Mouse (Mus musculus): ENCODE measurements around the gene Tmem169. TPM values are rescaled to one million over a fixed set of nuclear protein-coding genes. Genes with fewer than 3 reads are reported as not detected.
"Not testable (repeated sequence)": the region's sequence is repeated elsewhere in the genome, so short reads cannot be mapped to it uniquely, and the experiment has no call there.

Tmem169 gene
- 1.3 and 2.3 TPM in 2 replicates for total RNA-seq (2021)
- long read RNA-seq, experiment 1: 0 reads
- long read RNA-seq, experiment 2, partial matches to known transcripts: 0 of 1 reads
- long read RNA-seq, experiment 2, other reads (novel, unspliced or antisense): 0 of 1 reads

DNA sequence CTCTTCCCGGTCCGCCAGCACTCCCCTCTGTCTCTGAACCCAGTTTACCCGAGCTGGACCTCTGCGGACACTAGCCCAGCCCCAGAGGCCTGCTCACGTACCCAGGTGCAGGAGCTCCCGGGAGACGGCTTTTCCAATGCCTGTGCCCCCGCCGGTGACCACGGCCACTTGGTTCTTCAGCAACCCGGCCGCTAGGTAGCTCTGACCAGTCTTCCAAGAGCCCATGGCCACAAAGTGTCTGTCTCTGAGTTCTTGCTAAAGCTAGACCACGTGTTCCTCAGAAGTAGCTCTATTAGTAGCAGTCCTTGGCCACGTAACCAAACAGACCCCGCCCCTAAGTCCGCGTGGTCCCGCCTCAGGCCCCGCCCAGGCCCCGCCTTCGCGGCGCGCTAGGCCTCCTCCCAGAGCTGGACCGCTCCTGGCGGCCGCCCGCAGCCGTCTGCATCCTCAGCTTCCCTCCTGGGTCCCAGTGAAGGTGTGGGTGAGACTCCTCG is at the start of gene Tmem169, which contains the start of gene Pecr:
TSS of gene Tmem169 (plus strand) at position 378 of the 494 bp plus-strand sequence.
TSS of gene Pecr (minus strand) at position 323 of the 494 bp plus-strand sequence.
- peak; percentile 96 for DNase-seq

GRCm38 (mm10) chr1:72236363-72237006 is 47.7 kb upstream of the Tmem169 start:
- peak; percentile 87 for DNase-seq

DNA sequence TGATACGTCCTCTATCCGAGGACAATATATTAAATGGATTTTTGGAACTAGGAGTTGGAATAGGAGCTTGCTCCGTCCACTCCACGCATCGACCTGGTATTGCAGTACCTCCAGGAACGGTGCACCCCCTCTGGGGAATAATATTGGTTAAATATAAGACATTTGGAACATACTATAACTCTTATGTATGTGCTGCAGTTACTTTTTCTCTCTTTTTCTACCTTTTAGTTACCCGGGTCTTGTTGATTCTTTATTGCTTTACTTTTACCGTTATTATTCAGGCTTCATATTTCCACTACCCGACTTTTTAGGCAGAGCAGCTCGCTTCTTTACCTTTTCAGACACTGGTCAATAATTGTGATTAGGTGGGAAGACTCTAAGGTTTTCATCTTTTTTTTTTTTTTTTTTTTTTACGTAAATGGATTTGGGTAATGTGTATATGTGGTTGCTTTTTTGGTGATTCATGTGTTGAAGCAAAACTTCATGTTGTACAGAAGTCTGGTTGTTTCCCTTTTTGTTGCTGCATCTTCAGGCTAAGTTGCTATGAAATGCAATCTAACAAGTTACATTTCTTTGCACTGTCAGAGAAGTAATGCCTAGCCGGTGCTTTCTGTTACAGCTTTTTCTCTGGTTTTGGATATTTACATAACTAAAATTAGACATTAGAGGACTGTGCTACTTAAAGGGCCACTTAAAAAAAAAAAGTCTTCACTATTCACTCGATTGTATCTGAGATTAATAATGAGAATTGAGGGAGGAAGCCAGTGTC is 47.0 kb upstream of the Tmem169 start:
- peak; percentile 61 for DNase-seq

- DNase-seq: no peak
Observed at GRCm38 (mm10) chr1:72238016-72238580, 46.1 kb upstream of the Tmem169 start.

- not testable (repeated sequence) for DNase-seq
Observed at GRCm38 (mm10) chr1:72239113-72239512, 45.1 kb upstream of the Tmem169 start.

DNA sequence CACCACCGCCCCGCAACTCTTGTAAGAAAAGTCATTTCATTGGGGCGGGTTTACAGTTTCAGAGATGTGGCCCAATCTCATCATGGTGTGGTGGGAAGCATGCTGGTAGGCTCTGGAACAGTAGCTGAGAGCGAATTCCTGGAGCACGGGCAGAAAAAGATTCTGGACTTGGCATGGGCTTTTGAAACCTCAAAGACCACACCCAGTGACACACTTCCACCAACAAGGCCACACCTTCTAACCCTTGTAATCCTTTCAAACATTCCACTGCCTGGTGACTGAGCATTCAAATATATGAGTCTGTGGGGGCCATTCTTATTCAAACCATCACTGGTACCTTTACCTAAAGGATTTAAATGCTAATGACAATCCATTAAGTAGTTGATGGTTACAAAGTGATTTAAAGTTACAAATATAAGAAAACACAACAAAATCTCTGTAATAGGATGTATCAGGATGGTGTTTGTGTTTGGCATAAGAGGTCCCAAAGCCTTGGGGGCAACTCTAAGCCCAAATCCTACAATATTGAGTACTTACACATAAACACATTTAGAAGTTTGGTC is 41.5 kb upstream of the Tmem169 start:
- DNase-seq: no peak

DNA sequence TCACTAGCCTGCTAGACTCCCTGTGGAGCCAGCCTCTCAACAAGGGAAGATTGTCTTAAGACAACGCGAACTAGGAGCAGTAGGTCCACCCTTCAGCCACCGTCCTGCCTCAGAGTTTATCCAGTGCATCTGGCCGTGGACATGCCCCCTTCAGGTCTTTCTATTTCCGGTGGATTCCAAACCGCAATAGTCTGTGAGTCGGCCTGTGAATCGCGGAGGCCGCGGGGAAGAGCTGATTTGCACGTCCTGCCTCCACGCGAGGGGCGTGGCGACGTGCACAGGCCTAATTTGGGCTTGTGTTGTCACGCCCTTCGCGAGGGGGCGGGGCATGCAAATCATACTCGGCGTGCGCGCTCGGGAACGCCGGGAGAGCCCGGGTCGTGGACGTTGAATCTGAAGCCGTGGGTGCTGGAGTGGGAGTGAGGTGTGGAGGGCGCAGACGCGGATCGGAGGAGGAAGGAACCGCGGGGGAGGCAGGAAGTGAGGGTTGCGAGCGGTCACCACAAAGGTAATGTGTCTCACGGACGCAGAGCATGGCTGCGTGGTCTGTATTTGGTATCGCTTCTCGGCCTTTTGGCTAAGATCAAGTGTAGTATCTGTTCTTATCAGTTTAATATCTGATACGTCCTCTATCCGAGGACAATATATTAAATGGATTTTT is 40.4 kb upstream of the Tmem169 start:
- peak; percentile 98 for DNase-seq

GRCm38 (mm10) chr1:72244317-72245036 is 39.7 kb upstream of the Tmem169 start:
- DNase-seq: peak; percentile 46

- DNase-seq: not testable (repeated sequence)
Observed at GRCm38 (mm10) chr1:72248226-72248737, 35.9 kb upstream of the Tmem169 start.

DNA sequence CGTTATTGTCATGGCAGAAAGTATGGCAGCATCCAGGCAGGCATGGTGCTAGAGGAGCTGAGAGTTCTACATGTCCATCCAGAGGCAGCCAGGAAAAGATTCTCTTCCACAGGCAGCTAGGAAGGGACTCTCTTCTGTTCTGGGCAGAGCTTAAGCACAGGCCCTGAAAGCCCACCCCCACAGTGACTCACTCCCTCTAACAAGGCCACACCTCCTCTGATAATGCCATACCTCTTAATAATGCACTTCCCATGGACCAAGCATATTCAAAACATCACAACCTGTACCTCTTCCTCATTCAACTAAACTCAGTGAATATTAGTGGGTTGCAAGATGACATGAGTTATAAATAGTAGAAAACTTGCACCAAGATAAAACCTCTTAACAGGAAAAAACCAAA is 32.4 kb upstream of the Tmem169 start:
- DNase-seq: no peak

GRCm38 (mm10) chr1:72253881-72254491 is 30.2 kb upstream of the Tmem169 start:
- peak; percentile 18 for DNase-seq

DNA sequence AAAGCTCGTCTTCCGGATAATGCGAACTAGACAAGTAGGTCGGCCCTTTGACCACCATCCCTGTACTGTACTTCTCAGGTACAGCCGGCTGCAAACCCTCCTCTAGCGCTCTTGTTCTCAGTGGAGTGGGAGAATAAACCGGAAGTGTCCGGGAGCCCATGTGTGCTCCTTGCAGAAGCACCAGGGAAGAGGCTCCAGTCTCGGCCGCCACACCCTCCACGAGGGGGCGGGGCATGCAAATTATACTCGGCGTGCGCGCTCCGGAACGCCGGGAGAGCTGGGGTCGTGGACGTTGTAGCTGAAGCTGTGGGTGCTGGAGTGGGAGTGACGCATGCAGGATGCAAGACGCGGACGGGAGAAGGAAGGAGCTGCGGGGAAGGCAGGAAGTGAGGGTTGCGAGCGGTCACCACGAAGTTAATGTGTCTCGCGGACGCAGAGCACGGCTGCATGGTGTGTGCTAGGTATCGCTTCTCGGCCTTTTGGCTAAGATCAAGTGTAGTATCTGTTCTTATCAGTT is 29.6 kb upstream of the Tmem169 start:
- DNase-seq: peak; percentile 96

- DNase-seq: peak; percentile 69
Observed at GRCm38 (mm10) chr1:72255062-72255853, 28.9 kb upstream of the Tmem169 start.

GRCm38 (mm10) chr1:72255854-72256175 is 28.4 kb upstream of the Tmem169 start:
- DNase-seq: no peak

DNA sequence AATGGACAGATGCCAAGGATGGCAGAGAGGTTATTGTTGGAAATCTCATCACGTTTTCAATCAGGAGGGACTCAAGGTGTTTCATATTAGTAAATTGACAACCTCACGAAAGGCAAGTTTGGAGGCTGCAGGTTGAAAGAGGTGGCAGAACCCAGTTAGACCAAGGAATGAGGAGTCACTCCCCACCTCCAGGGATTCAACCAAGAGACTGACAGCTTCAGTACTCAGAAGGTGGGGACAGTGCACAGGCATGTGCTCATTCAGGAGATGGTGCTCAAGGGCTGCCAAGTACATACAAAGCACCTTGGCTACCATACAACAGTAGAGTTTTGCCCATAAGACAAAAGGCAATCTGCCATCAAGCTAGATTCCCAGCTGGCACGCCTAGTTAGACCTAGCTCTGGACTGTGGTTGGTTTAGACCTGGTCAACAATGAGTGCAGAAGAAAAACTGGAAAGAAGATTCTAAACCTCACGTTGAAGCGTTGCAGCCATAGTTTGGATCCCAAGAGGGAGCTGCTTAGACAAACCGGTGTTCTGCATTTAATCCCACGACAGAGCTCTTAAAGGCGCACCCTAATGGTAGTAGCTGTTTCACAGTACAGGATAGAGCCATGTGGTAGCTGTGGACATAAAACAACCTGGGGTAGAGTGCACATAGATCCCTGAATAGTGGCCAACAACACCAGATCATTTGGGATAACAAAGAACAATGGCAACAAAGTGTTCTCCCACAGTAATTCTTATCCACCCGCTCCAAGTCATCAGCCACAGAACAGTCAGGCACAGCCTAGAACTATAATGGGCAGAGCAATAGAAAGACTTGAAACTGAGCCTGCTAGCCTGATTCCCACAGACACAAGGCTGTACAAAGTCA is 27.6 kb upstream of the Tmem169 start:
- DNase-seq: no peak

DNA sequence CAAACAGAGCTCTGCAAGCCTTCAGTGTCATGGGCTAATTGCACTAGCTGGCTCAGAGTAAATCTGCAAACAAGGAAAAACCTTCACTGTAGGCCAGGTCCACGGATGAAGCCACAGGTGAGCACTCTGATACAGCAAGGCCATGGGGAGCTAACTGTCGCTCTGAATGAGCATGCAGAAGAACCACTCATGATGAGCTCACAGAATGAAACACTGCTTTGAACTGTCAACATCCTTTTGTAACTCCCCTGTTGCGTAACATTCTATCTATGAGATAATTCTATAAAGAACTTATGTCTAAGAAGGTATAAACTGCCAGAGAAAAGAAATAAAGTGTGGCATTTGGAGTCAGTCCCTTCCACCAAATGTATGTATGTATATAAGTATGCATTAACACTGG is 21.1 kb upstream of the Tmem169 start:
- DNase-seq: no peak

- peak; percentile 54 for DNase-seq
Observed at GRCm38 (mm10) chr1:72278085-72278484, 6.1 kb upstream of the Tmem169 start.

GRCm38 (mm10) chr1:72282604-72283003 is 1.6 kb upstream of the Tmem169 start:
- no peak for DNase-seq

- no peak for DNase-seq
Observed at GRCm38 (mm10) chr1:72284539-72284938, 370 bp downstream of the Tmem169 start.

Data from adrenal gland, postnatal 14 days (tissue).